Mouse (Mus musculus) spleen, adult 2 months (tissue): ENCODE measurements around the gene Odf3l2.

Source experiments
- CTCF ChIP-seq: fragments of 200-500 bp; IDR thresholded peaks from 2 replicates; pipeline ENCODE4 v1.5.1; 2011; ENCODE audit warnings: mild to moderate bottlenecking, inconsistent platforms; ENCODE audit not compliant: insufficient read depth, insufficient read length, insufficient replicate concordance; ENCODE audit errors: extremely low read depth
- POLR2A ChIP-seq: fragments of 200-500 bp; IDR thresholded peaks from 2 replicates; pipeline ENCODE4 v1.6.1; 2011; ENCODE audit warnings: low read depth, low read length, inconsistent platforms

GRCm38 (mm10) chr10:79688720-79689119, 43.2 kb upstream of the Odf3l2 start, which contains the start of gene Gzmm:
- no peak for TF ChIP-seq POLR2A
- TF ChIP-seq CTCF: no peak
